Mouse (Mus musculus) embryonic facial prominence, embryonic 10.5 days (tissue): ENCODE data around the gene Gxylt2. TPM values are rescaled to one million over a fixed set of nuclear protein-coding genes. Genes with fewer than 3 reads are reported as not detected.

ENCODE experiments used
- DNase-seq: peaks from one replicate; pipeline ENCODE4 v3.0.0-alpha.2; 2017; ENCODE audit warnings: low spot score
- H3K27ac ChIP-seq: fragments of 300-500 bp; sonication (generic); replicated peaks from 2 replicates; pipeline ENCODE4 v1.5.1; 2016; ENCODE audit warnings: mild to moderate bottlenecking
- H3K27me3 ChIP-seq: fragments of 300-500 bp; sonication (generic); replicated peaks from 2 replicates; pipeline ENCODE4 v1.6.1; 2016; ENCODE audit warnings: low read depth, mild to moderate bottlenecking; ENCODE audit not compliant: poor library complexity, severe bottlenecking
- H3K36me3 ChIP-seq: fragments of 300-500 bp; sonication (generic); replicated peaks from 2 replicates; pipeline ENCODE4 v1.6.1; 2016; ENCODE audit warnings: mild to moderate bottlenecking, moderate library complexity
- H3K4me1 ChIP-seq: fragments of 300-500 bp; sonication (generic); 2 replicates; pipeline ENCODE4 v1.6.1; 2016
- H3K4me3 ChIP-seq: fragments of 300-500 bp; sonication (generic); 2 replicates; pipeline ENCODE4 v1.5.1; 2016; ENCODE audit warnings: mild to moderate bottlenecking, moderate library complexity
- H3K9me3 ChIP-seq: fragments of 300-500 bp; sonication (generic); 2 replicates; pipeline ENCODE4 v1.6.1; 2016; ENCODE audit warnings: mild to moderate bottlenecking
- WGBS: fragments of 180-500 bp; shearing (Covaris S2); methylation state at CpG from one replicate; pipeline ENCODE4 v1.1.7; 2016; 5-methylcytosine and 5-hydroxymethylcytosine counted together
- polyA plus RNA-seq: library from polyadenylated mRNA; unstranded; fragments of >200 nt; fragmentation: Nextera tagmentation; extraction: Ambion mirVana; gene quantifications from 2 replicates; pipeline ENCODE4 v1.2.1, GENCODE M21; 2016

Gxylt2 gene
- polyA plus RNA-seq, 1 experiment from 2014 or later: 3.6 TPM

DNA sequence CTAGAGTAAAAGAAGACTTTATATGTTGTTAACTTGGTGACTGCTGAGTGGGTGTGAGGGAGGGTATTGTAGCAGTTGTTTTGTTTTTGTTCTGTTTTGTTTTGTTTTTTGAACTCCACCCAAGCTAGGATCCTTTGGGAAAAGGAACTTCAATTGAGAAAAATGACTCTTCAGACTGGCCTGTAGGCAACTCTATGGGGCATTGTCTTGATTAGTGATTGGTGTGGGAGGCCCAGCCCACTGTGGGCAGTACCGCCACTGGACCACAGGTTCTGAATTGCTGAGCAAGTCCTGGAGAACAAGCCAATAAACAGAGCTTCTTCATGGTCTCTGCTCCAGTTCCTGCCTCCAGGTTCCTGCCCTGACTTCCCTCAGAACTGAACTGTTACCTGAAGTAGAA lies 83.2 kb downstream of the Gxylt2 start:
- H3K4me3 ChIP-seq: no peak overlapping the region
- H3K27ac ChIP-seq: no peak overlapping the region
- WGBS: 79% methylated on average over 1 of the region's 1 CpGs
- H3K36me3 ChIP-seq: peaks cover 7% of the 10 kb centered on the region; the same call in 1 of the 2 replicates
- no peaks in the 10 kb centered on the region for H3K27me3 ChIP-seq
- no peaks in the 10 kb centered on the region for H3K4me1 ChIP-seq
- DNase-seq: no peak
- 0 out of 2 replicates have a peak, but pooled peaks cover 5% of the 10 kb centered on the region for H3K9me3 ChIP-seq

DNA sequence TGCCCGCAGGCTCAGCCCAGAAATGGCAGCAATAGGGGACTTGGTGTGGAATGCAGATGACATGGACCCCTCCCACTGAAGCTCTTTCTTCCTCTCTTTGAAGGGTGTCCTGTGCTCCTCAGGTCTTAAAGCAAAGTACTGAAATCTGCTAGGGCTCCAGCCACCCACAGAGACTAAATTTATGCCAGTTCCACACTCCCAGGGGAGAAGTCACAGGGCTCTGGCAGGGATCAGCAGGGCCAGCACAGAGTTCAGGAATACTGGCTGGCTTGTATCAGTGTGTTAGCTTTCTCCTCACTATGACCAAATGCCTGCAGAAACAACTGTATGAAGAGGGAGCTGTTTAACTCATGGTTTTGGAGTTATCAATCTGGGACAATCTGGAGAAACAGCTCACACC lies 84.6 kb downstream of the Gxylt2 start:
- no peak overlapping the region for H3K27ac ChIP-seq
- DNase-seq: no peak
- peaks cover 7% of the 10 kb centered on the region; the same call in 1 of the 2 replicates for H3K36me3 ChIP-seq
- no peak overlapping the region for H3K4me3 ChIP-seq
- 88% methylated on average over 1 of the region's 1 CpGs for WGBS
- H3K27me3 ChIP-seq: no peaks in the 10 kb centered on the region
- H3K4me1 ChIP-seq: no peaks in the 10 kb centered on the region
- H3K9me3 ChIP-seq: 0 out of 2 replicates have a peak, but pooled peaks cover 5% of the 10 kb centered on the region

DNA sequence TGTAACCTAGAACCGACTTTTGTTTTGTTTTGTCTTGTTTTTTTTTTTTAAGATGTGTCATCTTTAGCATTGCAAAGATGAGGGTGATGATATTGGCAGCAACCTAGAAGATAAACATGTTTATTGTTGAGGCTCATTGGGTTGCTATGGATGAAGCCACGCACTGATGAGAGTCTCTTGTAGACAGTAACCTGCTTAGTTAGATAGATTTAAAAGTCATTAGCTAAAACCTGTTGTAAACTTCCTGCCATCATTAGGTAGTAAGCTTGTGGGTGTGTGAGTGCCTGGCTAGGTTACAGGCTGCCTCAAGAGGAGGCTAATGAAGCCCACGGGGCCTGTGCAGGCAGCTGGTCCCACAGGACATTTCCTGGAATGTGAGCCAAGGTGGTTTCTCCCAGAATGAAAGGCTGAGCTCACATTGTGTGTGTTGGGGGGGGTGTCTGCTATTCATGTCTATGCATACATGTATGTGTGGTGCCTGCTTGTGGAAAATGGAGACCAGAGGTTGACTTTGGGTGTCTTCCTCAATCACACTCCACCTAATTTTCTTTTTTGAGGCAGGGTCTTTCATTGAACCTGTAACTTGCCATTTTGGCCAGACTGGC lies 87.6 kb downstream of the Gxylt2 start:
- Histone ChIP-seq H3K27me3 (no peaks in the 10 kb centered on the region), H3K9me3 (no peaks in the 10 kb centered on the region), H3K4me3 (no peak overlapping the region), H3K4me1 (peaks cover 4% of the 10 kb centered on the region; the same call in 1 of the 2 replicates), H3K27ac (no peak overlapping the region), H3K36me3 (no peaks in the 10 kb centered on the region)
- 80% methylated on average over 3 of the region's 3 CpGs for WGBS
- DNase-seq: no peak

DNA sequence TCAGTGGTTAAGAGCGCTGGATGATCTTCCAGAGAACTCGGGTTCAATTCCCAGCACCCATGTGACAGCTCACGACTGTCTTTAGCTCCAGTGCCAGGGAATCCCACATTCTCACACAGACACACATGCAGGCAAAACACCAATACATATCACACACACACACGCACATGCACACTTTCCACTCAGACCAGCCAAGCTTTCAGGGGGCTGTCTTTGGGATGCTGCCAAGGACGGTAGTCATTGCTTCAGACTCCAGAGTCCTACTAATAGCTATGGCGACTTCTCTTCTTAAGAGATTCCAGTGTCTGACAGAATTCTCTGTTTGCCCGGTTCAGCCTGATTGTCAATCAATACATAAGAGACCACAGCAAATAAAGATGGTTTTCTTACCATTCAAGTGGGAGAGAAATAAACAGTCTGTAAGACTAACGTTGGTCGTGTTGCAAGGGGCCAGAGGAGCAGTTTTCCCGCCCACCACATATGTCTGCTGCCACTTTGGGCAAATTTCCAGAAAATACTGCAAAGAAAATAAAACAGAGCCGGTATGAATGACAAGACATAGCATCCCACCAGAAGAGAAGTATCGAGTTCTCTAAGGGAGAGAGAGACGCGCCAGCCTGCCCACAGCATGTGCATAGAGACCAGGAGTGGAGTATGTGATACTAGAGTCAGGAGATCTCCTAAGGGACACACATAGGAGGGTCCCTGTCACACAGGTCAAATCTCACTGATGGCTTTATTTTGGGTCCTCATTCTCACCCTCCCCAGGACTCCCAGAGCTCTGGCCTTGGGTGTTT lies 88.6 kb downstream of the Gxylt2 start:
- Histone ChIP-seq H3K4me3 (no peak overlapping the region), H3K4me1 (peaks cover 4% of the 10 kb centered on the region; the same call in 1 of the 2 replicates), H3K36me3 (no peaks in the 10 kb centered on the region), H3K27ac (no peak overlapping the region), H3K27me3 (no peaks in the 10 kb centered on the region), H3K9me3 (no peaks in the 10 kb centered on the region)
- no peak for DNase-seq
- 87% methylated on average over 14 of the region's 14 CpGs for WGBS

DNA sequence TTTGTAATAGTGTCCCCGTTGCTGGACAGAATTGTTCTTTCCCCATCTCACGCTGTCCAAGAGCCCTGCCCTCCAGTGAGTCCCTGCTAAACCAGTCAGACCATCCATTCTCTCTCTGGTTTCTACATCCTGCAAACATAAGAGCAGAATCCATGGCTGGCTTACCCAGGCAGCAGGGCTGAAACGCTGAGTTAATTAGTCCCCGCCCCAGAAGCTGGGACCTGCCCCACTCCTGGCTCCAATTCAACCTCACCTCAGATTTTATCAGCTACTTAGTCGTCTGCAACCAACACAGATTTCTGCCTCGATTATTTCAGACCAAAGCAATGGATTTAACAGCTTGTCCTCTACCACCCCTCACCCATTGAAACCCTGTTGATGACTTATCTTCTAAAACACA lies 91.3 kb downstream of the Gxylt2 start:
- 48% methylated on average over 6 of the region's 6 CpGs for WGBS

DNA sequence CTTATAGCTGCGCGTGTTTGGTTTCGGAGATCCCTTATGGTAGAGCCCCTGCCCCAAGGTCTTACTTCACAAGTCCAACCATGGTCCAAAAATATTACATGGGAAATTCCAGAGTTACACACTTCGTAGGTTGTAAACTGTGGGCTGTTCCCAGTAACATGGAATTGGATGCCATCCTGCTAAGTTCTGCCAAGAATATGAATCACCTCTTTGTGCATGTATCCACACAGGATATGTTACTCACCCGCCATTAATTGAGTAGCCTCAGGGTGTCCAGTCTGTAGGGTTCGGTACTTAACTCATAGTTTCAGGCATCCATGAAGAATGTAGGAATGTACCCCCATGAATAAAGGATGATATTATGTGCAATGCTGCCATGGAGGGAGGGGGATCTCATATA lies 94.8 kb downstream of the Gxylt2 start:
- Histone ChIP-seq H3K9me3 (no peaks in the 10 kb centered on the region), H3K36me3 (no peaks in the 10 kb centered on the region), H3K4me3 (no peak overlapping the region), H3K27ac (no peak overlapping the region), H3K4me1 (peaks cover 10% of the 10 kb centered on the region), H3K27me3 (no peaks in the 10 kb centered on the region)
- WGBS: 80% methylated on average over 6 of the region's 6 CpGs
- no peak for DNase-seq

More for the DNA sequence above, 91.3 kb downstream of the Gxylt2 start:
- H3K27me3 ChIP-seq: no peaks in the 10 kb centered on the region
- H3K4me3 ChIP-seq: no peak overlapping the region
- peak; percentile 36 for DNase-seq
- H3K9me3 ChIP-seq: no peaks in the 10 kb centered on the region
- peaks cover 4% of the 10 kb centered on the region; the same call in 1 of the 2 replicates for H3K4me1 ChIP-seq
- H3K36me3 ChIP-seq: no peaks in the 10 kb centered on the region
- no peak overlapping the region for H3K27ac ChIP-seq

DNA sequence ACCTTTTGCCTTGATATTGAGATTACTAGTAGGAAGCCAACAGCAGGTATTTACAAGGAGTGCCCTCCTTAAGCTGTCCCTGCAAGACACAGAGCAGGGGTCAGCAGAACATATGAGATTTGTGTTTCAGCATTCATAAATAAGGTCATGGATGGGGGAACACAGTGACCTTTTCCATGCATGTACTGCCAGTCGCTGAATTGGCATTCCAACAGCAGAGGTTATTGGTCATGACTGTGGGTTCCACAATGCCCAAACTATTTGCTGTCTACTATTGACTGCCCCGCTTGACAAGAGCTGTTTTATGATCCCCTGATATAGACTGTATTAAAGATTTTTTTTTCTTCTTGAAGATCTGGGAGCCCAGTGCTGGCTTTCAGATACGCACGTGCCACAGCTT lies 95.2 kb downstream of the Gxylt2 start:
- Histone ChIP-seq H3K4me1 (peaks cover 10% of the 10 kb centered on the region), H3K27me3 (no peaks in the 10 kb centered on the region), H3K4me3 (no peak overlapping the region), H3K36me3 (no peaks in the 10 kb centered on the region), H3K27ac (no peak overlapping the region), H3K9me3 (no peaks in the 10 kb centered on the region)
- 88% methylated on average over 4 of the region's 4 CpGs for WGBS
- DNase-seq: no peak

DNA sequence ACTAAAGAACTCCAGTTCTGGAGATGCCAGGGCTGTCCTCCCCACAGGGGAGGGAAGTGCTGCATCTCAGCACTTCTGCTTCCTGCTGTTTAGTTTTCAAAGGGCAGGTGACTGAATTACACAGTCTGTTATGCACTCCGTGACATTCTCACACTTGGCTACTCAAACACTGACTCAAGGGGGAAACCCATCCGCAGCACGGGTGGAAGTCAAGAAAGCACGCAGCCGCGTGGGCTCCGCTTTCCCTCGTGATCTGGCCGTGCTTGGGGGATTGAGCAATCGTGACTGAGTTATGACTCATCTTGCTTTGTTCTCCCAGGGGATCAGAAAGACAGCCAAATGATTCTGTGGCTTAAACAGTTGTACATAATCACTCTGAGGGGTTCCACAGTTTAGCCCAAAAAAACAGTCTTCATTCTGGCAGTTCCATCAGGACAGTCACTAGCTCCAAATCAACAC lies 96.0 kb downstream of the Gxylt2 start:
- H3K36me3 ChIP-seq: no peaks in the 10 kb centered on the region
- no peaks in the 10 kb centered on the region for H3K9me3 ChIP-seq
- no peak overlapping the region for H3K27ac ChIP-seq
- no peak for DNase-seq
- H3K4me1 ChIP-seq: peaks cover 10% of the 10 kb centered on the region
- no peak overlapping the region for H3K4me3 ChIP-seq
- no peaks in the 10 kb centered on the region for H3K27me3 ChIP-seq
- 84% methylated on average over 10 of the region's 10 CpGs for WGBS

DNA sequence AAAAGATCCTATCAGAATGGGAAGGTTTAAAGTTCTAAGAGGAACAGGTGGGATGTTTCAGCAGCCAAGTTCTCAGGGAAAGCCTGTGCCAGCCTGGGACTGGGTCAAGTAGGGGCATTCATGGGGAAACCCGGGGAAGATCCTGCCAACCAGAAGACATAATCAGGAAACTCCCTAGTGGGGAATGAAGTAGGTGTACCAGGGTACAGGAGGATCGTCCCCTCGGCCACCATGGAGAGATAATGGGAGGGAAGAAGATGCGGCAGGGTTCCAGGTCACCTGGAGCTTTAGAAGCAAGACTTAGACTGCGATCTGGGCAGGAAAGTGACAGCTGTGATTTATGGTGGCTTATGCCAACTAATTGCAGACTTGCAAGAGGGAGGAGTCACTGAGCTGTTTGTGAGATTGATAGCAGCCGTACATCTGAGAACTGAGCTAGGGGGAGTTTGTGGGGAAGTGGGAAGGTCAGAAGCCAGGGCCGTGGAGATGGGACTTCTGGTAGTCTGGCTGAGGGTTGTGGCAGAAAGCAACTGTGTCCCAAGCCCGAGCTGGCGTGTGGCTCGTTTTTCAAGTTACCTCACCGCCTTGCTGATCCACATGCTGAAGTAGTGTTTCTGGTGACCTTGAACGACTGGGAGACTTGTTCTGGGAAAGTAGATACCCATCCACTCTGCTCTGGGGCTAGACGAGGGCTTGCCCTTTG lies 98.0 kb downstream of the Gxylt2 start:
- no peaks in the 10 kb centered on the region for H3K27me3 ChIP-seq
- peak; percentile 12 for DNase-seq
- no peak overlapping the region for H3K27ac ChIP-seq
- WGBS: 63% methylated on average over 13 of the region's 13 CpGs
- H3K36me3 ChIP-seq: no peaks in the 10 kb centered on the region
- H3K4me3 ChIP-seq: no peak overlapping the region
- no peaks in the 10 kb centered on the region for H3K9me3 ChIP-seq
- peaks cover 6% of the 10 kb centered on the region for H3K4me1 ChIP-seq

DNA sequence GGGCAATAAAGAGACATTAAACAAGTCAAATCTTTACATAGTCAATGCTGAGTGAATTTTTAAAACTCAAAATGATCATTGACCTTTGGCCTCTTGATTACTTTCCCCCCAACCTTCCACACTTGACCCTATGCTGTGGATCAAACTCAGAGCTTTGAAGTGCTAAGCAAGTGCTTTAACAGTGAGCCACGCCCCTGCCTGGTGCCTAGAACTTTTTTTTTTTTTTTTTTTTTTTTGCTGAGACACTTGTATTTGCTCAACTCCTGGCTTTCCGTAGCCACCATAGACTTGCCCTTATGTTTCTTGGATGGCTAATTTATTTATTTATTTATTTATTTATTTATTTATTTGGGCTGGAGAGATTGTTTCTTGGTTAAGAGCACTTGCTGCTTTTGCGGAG lies 98.7 kb downstream of the Gxylt2 start:
- Histone ChIP-seq H3K4me3 (no peak overlapping the region), H3K27ac (no peak overlapping the region), H3K36me3 (no peaks in the 10 kb centered on the region), H3K9me3 (no peaks in the 10 kb centered on the region), H3K27me3 (no peaks in the 10 kb centered on the region), H3K4me1 (peaks cover 6% of the 10 kb centered on the region)
- 72% methylated on average over 3 of the region's 3 CpGs for WGBS
- DNase-seq: no peak

DNA sequence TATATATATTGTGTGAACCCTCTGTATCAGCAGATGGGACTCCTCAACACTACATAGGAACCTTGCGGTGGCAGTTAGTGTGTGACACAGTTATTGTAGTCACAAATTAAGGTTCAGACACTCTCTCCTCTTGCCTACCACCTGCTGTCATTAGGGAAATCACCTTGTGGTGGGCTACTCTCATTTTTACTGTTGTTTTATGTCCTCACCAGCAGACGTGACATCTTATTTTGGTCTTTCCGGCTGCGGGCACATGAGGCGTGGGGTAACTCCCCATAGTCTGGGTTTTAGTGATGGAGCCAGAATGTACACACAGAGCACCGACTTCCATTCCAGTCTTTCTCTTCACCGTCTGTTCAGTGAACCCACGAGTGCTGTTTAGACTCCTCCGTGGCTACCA lies 102.7 kb downstream of the Gxylt2 start:
- Histone ChIP-seq H3K36me3 (no peaks in the 10 kb centered on the region), H3K27ac (no peak overlapping the region), H3K4me3 (no peak overlapping the region), H3K27me3 (no peaks in the 10 kb centered on the region), H3K4me1 (peaks cover 6% of the 10 kb centered on the region), H3K9me3 (no peaks in the 10 kb centered on the region)
- 93% methylated on average over 9 of the region's 9 CpGs for WGBS
- no peak for DNase-seq

DNA sequence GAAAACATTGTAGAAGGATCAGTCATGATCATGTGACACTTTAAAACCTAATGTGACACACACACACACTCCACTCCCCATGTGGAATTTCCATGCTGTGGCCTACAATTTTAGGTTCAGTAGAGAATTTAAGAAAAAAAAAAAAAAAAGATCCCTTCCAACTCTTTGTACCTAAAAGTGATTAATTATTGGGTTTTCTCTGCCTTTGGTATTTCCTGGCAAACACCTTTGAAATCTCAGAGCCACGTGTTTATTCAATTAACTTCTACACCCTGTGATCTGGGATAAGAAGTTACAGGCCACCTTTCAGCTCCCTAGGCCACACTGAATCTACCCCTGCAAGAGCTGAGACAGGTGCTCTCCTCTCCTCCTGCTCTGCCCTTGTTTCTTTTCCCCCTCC lies 103.2 kb downstream of the Gxylt2 start:
- Histone ChIP-seq H3K27me3 (no peaks in the 10 kb centered on the region), H3K4me1 (peaks cover 2% of the 10 kb centered on the region), H3K4me3 (no peak overlapping the region), H3K27ac (no peak overlapping the region), H3K9me3 (no peaks in the 10 kb centered on the region), H3K36me3 (no peaks in the 10 kb centered on the region)
- 55% methylated on average over 1 of the region's 1 CpGs for WGBS
- no peak for DNase-seq
